Mouse (Mus musculus) kidney, adult 2 months (tissue): Measurements from ENCODE around the gene Kif28.

Source experiments
- CTCF ChIP-seq: fragments of 200-500 bp; conservative IDR thresholded peaks from 2 replicates; pipeline ENCODE4 v1.5.1; 2011; ENCODE audit warnings: low read depth, mild to moderate bottlenecking, control low read depth, low read length, moderate library complexity, mixed read lengths; ENCODE audit not compliant: insufficient read depth, insufficient read length
- POLR2A ChIP-seq: fragments of 200-500 bp; IDR thresholded peaks from one replicate; pipeline ENCODE4 v1.6.1; 2011; ENCODE audit warnings: low read depth, low read length, control low read depth

GRCm38 (mm10) chr1:179760553-179760952, 15.5 kb upstream of the Kif28 start:
- no peak for TF ChIP-seq CTCF
- no peak for TF ChIP-seq POLR2A
